Mouse (Mus musculus) kidney, adult 2 months (tissue): ENCODE data around the gene Rbm15.

Source experiments
- CTCF ChIP-seq: fragments of 200-500 bp; conservative IDR thresholded peaks from 2 replicates; pipeline ENCODE4 v1.5.1; 2011; ENCODE audit warnings: low read depth, mild to moderate bottlenecking, control low read depth, low read length, moderate library complexity, mixed read lengths; ENCODE audit not compliant: insufficient read depth, insufficient read length
- POLR2A ChIP-seq: fragments of 200-500 bp; IDR thresholded peaks from one replicate; pipeline ENCODE4 v1.6.1; 2011; ENCODE audit warnings: low read depth, low read length, control low read depth

DNA sequence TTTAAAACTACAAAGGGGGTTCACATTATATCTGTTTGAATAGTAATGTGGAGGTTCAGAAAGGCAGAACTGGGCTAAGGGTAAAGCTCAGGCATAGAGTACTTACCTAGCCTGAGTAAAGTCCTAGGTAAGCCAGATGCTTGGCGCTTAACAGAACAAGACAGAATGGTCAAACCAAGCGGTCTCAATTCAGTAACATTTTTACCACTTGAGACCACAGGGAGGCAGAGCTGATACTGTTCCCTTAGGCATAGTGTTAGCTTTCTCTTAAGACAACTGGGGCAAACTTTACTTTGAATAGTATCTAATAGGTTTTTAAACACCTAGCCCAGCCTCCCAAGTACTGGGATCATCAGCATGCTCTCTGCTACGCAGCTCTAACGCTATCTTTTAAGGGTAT, 57.5 kb downstream of the Rbm15 start:
- TF ChIP-seq POLR2A (no peak), CTCF (no peak)
